Comparison of ENCODE assay signal across 42 mouse cellular contexts in genomic region chr6:24732945-24733344, GRCm38 (mm10). TPM values are rescaled to one million over a fixed set of nuclear protein-coding genes. Genes with fewer than 3 reads are reported as not detected.
"Had no signal": no experiment of that assay in that cellular context is flagged by ENCODE, and none has a peak within 500 bp of the region (broad histone marks: within the 10 kb centered on the region; RNA-seq: fewer than 3 reads in every experiment).

Gene Hyal6, plus strand, starts transcription at chr6:24733245.

- H3K27me3 ChIP-seq: heart, embryonic 12.5 days; heart, embryonic 13.5 days; heart, embryonic 15.5 days; hindbrain, embryonic 12.5 days; hindbrain, embryonic 13.5 days; hindbrain, embryonic 15.5 days; intestine, embryonic 15.5 days; kidney, embryonic 15.5 days had no signal

- DNase-seq: heart, postnatal 10 days; heart, postnatal 14 days; heart, postnatal 36 days; heart, postnatal 4 days; kidney, adult 11 months; kidney, adult 18-20 months; kidney, adult 2 months; kidney, adult 8-10 months; kidney, adult 9 months; kidney, postnatal 10 days; kidney, postnatal 14 days; kidney, postnatal 25 days; kidney, postnatal 36 days; kidney, postnatal 4 days; layer of hippocampus, adult 9-11 months; layer of hippocampus, postnatal 36 days had no signal

- H3K27ac ChIP-seq: heart, embryonic 10.5 days; heart, embryonic 13.5 days; heart, embryonic 15.5 days; hindbrain, embryonic 10.5 days; hindbrain, embryonic 12.5 days; hindbrain, embryonic 13.5 days; hindbrain, embryonic 14.5 days; hindbrain, embryonic 15.5 days; hindbrain, postnatal 0 days; intestine, embryonic 15.5 days; kidney, embryonic 15.5 days; kidney, postnatal 0 days; layer of hippocampus, adult 2 months had no signal

- H3K4me3 ChIP-seq: heart, embryonic 10.5 days; heart, embryonic 12.5 days; heart, embryonic 13.5 days; heart, embryonic 15.5 days; hindbrain, embryonic 10.5 days; hindbrain, embryonic 12.5 days; hindbrain, embryonic 13.5 days; hindbrain, embryonic 15.5 days; intestine, embryonic 15.5 days; kidney, embryonic 15.5 days; layer of hippocampus, adult 2 months had no signal

- H3K4me1 ChIP-seq: heart, embryonic 10.5 days; heart, embryonic 12.5 days; heart, embryonic 13.5 days; heart, embryonic 15.5 days; hindbrain, embryonic 10.5 days; hindbrain, embryonic 12.5 days; hindbrain, embryonic 13.5 days; hindbrain, embryonic 15.5 days; intestine, embryonic 15.5 days; kidney, embryonic 15.5 days had no signal

- H3K36me3 ChIP-seq: heart, embryonic 10.5 days; heart, embryonic 12.5 days; heart, embryonic 13.5 days; heart, embryonic 15.5 days; hindbrain, embryonic 10.5 days; hindbrain, embryonic 12.5 days; hindbrain, embryonic 13.5 days; hindbrain, embryonic 15.5 days; intestine, embryonic 15.5 days; kidney, embryonic 15.5 days had no signal

RNA-seq across cellular contexts. Expression of gene Hyal6, which starts in this region (rescaled TPM):
- polyA plus RNA-seq: heart, embryonic 10.5 days; heart, embryonic 11.5 days; heart, embryonic 12.5 days; heart, embryonic 13.5 days; heart, embryonic 14.5 days; heart, embryonic 15.5 days; heart, embryonic 16.5 days; heart, postnatal 0 days; hindbrain, embryonic 10.5 days; hindbrain, embryonic 11.5 days; hindbrain, embryonic 12.5 days; hindbrain, embryonic 13.5 days; hindbrain, embryonic 14.5 days; hindbrain, embryonic 15.5 days; hindbrain, embryonic 16.5 days; hindbrain, postnatal 0 days; inflammation-experienced regulatory T-cells, adult 6 months; intestine, embryonic 14.5 days; intestine, embryonic 15.5 days; intestine, embryonic 16.5 days; intestine, postnatal 0 days; kidney, adult 2 months; kidney, embryonic 15.5 days; kidney, embryonic 16.5 days; kidney, postnatal 0 days; large intestine, adult 2 months had no signal
